Mouse (Mus musculus) intestine, postnatal 0 days (tissue): ENCODE measurements around the gene Arl16. TPM values are rescaled to one million over a fixed set of nuclear protein-coding genes. Genes with fewer than 3 reads are reported as not detected.
"Not testable (repeated sequence)": the region's sequence is repeated elsewhere in the genome, so short reads cannot be mapped to it uniquely, and the experiment has no call there.

Source experiments
- ATAC-seq: fragments of 200-750 bp; cut with Nextera tagmentation; 2 replicates; pipeline ENCODE4 v1.8.0; 2017; ENCODE audit warnings: mild to moderate bottlenecking, moderate TSS enrichment, moderate library complexity
- H3K27ac ChIP-seq: fragments of 300-500 bp; sonication (generic); 2 replicates; pipeline ENCODE4 v1.5.1; 2014; ENCODE audit warnings: mild to moderate bottlenecking, low read depth, low read length, moderate library complexity
- H3K27me3 ChIP-seq: fragments of 300-500 bp; sonication (generic); replicated peaks from 2 replicates; pipeline ENCODE4 v1.6.1; 2014; ENCODE audit warnings: low read length, mixed read lengths; ENCODE audit not compliant: control insufficient read depth, insufficient read depth
- H3K36me3 ChIP-seq: fragments of 300-500 bp; sonication (generic); 2 replicates; pipeline ENCODE4 v1.6.1; 2014; ENCODE audit warnings: mild to moderate bottlenecking, moderate library complexity; ENCODE audit not compliant: control insufficient read depth, insufficient read depth
- H3K4me1 ChIP-seq: fragments of 300-500 bp; sonication (generic); replicated peaks from 2 replicates; pipeline ENCODE4 v1.6.1; 2014; ENCODE audit warnings: antibody characterized with exemption, low read length, mixed read lengths; ENCODE audit not compliant: control insufficient read depth, insufficient read depth
- H3K4me2 ChIP-seq: fragments of 300-500 bp; sonication (generic); replicated peaks from 2 replicates; pipeline ENCODE4 v1.6.1; 2014; ENCODE audit warnings: low read depth, mild to moderate bottlenecking, moderate library complexity
- H3K4me3 ChIP-seq: fragments of 300-500 bp; sonication (generic); 2 replicates; pipeline ENCODE4 v1.5.1; 2014; ENCODE audit warnings: low read depth, low read length
- H3K9ac ChIP-seq: fragments of 300-500 bp; sonication (generic); 2 replicates; pipeline ENCODE4 v1.6.1; 2014; ENCODE audit warnings: mild to moderate bottlenecking, low read depth, low read length
- H3K9me3 ChIP-seq: fragments of 300-500 bp; sonication (generic); 2 replicates; pipeline ENCODE4 v1.6.1; 2016; ENCODE audit warnings: mixed run types; ENCODE audit not compliant: control insufficient read depth
- CTCF ChIP-seq: sonication (generic); IDR thresholded peaks from 2 replicates; pipeline ENCODE4 v1.5.1; 2016; ENCODE audit warnings: low read depth, mild to moderate bottlenecking, control low read depth, antibody characterized with exemption, moderate library complexity
- WGBS: fragments of 180-500 bp; shearing (Covaris S2); extraction: QIAGEN DNeasy Blood & Tissue Kit; methylation state at CpG from one replicate; pipeline ENCODE4 v1.1.7; 2014; 5-methylcytosine and 5-hydroxymethylcytosine counted together
- polyA plus RNA-seq: library from polyadenylated mRNA; unstranded; fragments of >200 nt; fragmentation: Nextera tagmentation; extraction: Ambion mirVana; gene quantifications from 2 replicates; pipeline ENCODE4 v1.2.1, GENCODE M21; 2015

Arl16 gene
- 22.8 and 23.3 TPM in 2 replicates for polyA plus RNA-seq

DNA sequence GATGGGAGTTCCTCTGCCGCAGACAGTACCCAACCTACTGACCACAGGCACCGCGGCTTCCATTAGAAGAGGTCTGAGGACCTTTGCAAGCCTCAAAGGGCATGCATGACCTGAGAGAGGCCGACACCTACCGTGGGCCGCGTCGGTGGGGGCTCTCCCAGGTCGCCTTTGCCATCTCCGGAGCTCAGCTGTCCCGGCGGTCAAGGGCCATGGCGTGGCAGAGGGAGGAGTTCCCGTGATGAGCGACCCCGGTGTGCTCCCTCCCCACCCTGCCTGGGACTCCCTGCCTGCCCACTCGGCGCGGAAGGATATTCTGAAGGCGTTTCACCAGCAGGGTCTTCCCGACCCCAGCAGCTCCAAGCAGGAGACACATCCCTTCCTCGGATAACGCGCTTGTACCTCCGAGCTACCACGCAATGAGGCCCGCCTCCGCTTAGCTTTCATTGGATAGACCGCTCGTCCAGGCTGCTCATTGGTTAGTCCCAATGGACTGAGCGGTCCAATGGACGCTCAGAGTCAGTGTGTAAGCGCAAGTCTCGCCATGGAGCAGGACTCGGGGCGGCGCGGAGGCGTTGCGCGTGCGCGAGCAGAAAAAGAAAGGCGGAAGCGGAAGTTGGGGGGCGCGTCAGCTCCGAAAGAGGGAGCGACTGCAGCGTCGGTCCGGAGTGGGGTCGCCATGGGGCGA is at the start of gene Arl16:
Gene Arl16 (minus strand): TSS at position 557 of the 685 bp plus-strand sequence.
- Histone ChIP-seq H3K27ac (peak within 1 kb of the TSS; percentile 66), H3K4me2 (peak within 1 kb of the TSS; percentile 89), H3K4me1 (peaks cover 9% of the 10 kb centered on the region; the same call in 1 of the 2 replicates), H3K9me3 (no peaks in the 10 kb centered on the region), H3K36me3 (peaks cover 41% of the 10 kb centered on the region), H3K27me3 (no peaks in the 10 kb centered on the region), H3K4me3 (peak within 1 kb of the TSS; percentile 97), H3K9ac (peak within 1 kb of the TSS; percentile 89)
- 0 out of 2 replicates have a peak, but pooled peaks have one; percentile 3 for TF ChIP-seq CTCF
- WGBS = under 1% methylated on average over 54 of the region's 54 CpGs
- peak; percentile 100 for ATAC-seq

GRCm38 (mm10) chr11:120517147-120517546 is 49.7 kb upstream of the Arl16 start:
- WGBS = 78% methylated on average over 4 of the region's 4 CpGs
- Histone ChIP-seq H3K4me1 (no peaks in the 10 kb centered on the region), H3K27me3 (no peaks in the 10 kb centered on the region)

DNA sequence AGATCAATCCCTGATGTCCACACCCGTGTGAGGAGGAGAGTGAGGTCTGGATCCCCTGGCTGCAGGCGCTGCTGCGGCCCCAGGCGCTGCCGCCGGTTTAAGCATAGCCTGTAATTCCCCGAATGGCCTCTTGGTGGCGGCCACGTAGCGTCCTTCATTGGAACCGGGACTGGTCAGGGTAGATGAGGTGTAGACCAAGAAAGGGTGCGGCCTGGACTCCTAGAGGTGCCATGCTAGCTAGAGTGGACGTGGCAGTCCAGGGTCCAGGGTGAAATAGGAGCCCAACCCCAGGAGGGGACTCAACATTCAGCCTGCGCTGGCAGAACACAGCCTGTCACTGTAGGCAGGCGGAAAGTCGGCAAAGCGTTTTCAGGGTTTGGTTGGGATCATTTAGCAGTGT is 48.2 kb upstream of the Arl16 start:
- 12% methylated on average over 17 of the region's 17 CpGs for WGBS
- no peaks in the 10 kb centered on the region for H3K36me3 ChIP-seq
- H3K4me3 ChIP-seq = no peak overlapping the region
- no peaks in the 10 kb centered on the region for H3K27me3 ChIP-seq
- peak overlapping the region; percentile 21; the same call in 1 of the 2 replicates for H3K4me2 ChIP-seq
- no peaks in the 10 kb centered on the region for H3K9me3 ChIP-seq
- no peaks in the 10 kb centered on the region; the same call in 1 of the 2 replicates for H3K4me1 ChIP-seq
- TF ChIP-seq CTCF = peak; percentile 99
- peak; percentile 84 for ATAC-seq
- peak overlapping the region; percentile 46 for H3K9ac ChIP-seq
- peak overlapping the region; percentile 83 for H3K27ac ChIP-seq

More at GRCm38 (mm10) chr11:120517147-120517546, 49.7 kb upstream of the Arl16 start:
- Histone ChIP-seq H3K36me3 (no peaks in the 10 kb centered on the region), H3K9ac (no peak overlapping the region), H3K9me3 (no peaks in the 10 kb centered on the region), H3K27ac (0 out of 2 replicates have a peak overlapping the region, but pooled peaks have one; percentile 41), H3K4me2 (no peak overlapping the region), H3K4me3 (no peak overlapping the region)
- no peak for TF ChIP-seq CTCF
- ATAC-seq = no peak

DNA sequence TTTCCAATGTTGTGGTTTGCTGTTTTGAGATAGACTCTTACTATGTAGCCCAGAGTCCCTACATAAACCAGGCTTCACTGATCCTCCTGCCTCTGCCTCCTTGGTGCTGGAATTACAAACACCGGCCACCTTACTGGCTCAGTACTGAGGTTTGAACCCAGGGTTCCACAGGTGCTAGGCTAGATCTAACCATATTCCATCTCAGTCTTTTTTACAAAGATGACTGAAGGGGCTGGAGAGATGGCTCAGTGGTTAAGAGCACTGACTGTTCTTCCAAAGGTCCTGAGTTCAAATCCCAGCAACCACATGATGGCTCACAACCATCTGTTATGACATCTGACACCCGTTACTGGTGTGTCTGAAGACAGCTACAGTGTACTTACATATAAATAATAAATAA is 46.9 kb upstream of the Arl16 start:
- H3K27me3 ChIP-seq, H3K36me3 ChIP-seq, H3K4me3 ChIP-seq, H3K9ac ChIP-seq, H3K27ac ChIP-seq, ATAC-seq, H3K4me1 ChIP-seq, H3K4me2 ChIP-seq, H3K9me3 ChIP-seq: not testable (repeated sequence)
- 89% methylated on average over 2 of the region's 2 CpGs for WGBS

DNA sequence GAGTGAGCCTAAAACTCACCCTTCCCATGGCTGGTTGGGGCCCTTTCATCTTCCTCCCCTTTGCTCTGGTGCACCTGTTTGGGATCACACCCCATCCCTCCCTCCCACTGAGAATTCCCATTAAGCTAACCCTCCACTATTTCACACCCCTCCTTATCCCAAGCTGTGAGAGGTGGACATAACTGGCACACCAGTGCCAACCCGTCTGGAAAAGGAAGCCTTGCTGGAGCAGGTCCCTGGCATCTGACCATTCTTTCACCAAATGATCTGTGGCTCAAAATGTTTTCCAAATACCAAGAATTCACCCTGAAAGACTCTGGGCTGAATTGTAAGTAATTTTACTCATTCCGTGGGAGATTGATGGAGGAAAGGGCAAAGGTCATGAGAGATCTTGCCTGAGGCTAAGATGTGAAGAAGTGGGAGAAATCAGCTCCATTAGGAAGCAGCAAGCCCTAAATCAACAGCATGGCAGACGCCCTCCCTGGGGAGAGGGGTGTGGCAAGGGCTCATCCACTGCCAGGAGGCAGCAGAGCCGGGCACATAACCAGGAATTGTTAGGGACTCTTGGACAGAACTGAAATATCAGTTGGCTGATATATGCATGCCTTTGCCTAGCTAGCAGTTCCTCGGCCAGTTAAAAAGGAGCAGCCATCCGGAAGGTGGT is 45.5 kb upstream of the Arl16 start:
- Histone ChIP-seq H3K36me3 (no peaks in the 10 kb centered on the region), H3K27me3 (no peaks in the 10 kb centered on the region), H3K27ac (no peak overlapping the region), H3K4me2 (no peak overlapping the region), H3K4me1 (peaks cover 4% of the 10 kb centered on the region; the same call in 1 of the 2 replicates), H3K9me3 (no peaks in the 10 kb centered on the region), H3K9ac (no peak overlapping the region), H3K4me3 (no peak overlapping the region)
- ATAC-seq = no peak
- no peak for TF ChIP-seq CTCF
- 35% methylated on average over 6 of the region's 6 CpGs for WGBS

DNA sequence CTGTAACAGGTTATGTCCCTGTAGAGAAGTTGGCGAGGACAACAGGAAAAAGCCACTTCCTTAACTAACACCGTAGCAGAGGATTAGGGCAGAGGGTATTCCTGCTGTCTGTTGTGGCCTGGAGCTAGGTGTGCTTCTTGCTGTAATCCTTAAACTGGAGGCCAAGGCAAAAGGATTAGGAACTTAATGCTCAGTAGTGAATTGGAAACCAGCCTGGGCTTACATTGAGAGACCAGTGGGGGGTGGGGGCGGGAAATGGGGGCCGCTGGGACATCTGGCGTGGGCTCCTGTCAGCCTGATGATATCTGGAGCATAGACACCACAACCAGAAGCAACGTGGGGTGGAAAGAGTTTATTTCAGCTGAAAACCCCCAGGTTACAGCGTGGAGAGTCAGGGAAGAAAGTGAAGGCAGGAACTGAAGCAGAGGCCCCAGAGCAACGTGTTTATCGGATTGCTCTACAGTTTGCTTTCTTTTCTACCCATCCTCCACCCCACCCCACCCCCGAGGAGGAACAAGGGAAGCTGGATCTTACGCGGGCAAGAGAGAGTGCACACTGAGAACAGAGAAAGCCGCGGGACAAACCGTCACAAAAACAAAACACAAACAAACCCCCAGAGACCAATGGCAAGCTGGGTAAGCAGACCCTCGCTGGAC is 43.1 kb upstream of the Arl16 start:
- peak overlapping the region; percentile 91 for H3K27ac ChIP-seq
- H3K9ac ChIP-seq = peak overlapping the region; percentile 50
- ATAC-seq = no peak
- no peaks in the 10 kb centered on the region for H3K36me3 ChIP-seq
- H3K4me3 ChIP-seq = peak overlapping the region; percentile 20; the same call in 1 of the 2 replicates
- H3K4me2 ChIP-seq = peak overlapping the region; percentile 49
- WGBS = 8% methylated on average over 16 of the region's 16 CpGs
- TF ChIP-seq CTCF = no peak
- no peaks in the 10 kb centered on the region for H3K9me3 ChIP-seq
- H3K27me3 ChIP-seq = no peaks in the 10 kb centered on the region
- peaks cover 4% of the 10 kb centered on the region; the same call in 1 of the 2 replicates for H3K4me1 ChIP-seq
